Mouse (Mus musculus) hindbrain, embryonic 15.5 days (tissue): ENCODE results near the gene Enox1. TPM values are rescaled to one million over a fixed set of nuclear protein-coding genes. Genes with fewer than 3 reads are reported as not detected.
A peak's percentile ranks its signal among the peaks of the same experiment; 100 is the strongest.
"Not testable (repeated sequence)": the region's sequence is repeated elsewhere in the genome, so short reads cannot be mapped to it uniquely, and the experiment has no call there.

Experiments
- ATAC-seq: fragments of 200-750 bp; cut with Nextera tagmentation; 2 replicates; pipeline ENCODE4 v1.8.0; 2017; ENCODE audit warnings: low read depth, moderate number of reproducible peaks, moderate TSS enrichment; ENCODE audit not compliant: low FRiP score
- H3K27ac ChIP-seq: fragments of 300-500 bp; sonication (generic); replicated peaks from 2 replicates; pipeline ENCODE4 v1.5.1; 2015; ENCODE audit warnings: mild to moderate bottlenecking, inconsistent platforms
- H3K27me3 ChIP-seq: fragments of 300-500 bp; sonication (generic); 2 replicates; pipeline ENCODE4 v1.6.1; 2015; ENCODE audit warnings: control low read depth, inconsistent platforms
- H3K36me3 ChIP-seq: fragments of 300-500 bp; sonication (generic); 2 replicates; pipeline ENCODE4 v1.6.1; 2015; ENCODE audit warnings: control low read depth, inconsistent platforms
- H3K4me1 ChIP-seq: fragments of 300-500 bp; sonication (generic); replicated peaks from 2 replicates; pipeline ENCODE4 v1.6.1; 2015; ENCODE audit warnings: control low read depth, inconsistent platforms
- H3K4me2 ChIP-seq: fragments of 300-500 bp; sonication (generic); 2 replicates; pipeline ENCODE4 v1.6.1; 2015; ENCODE audit warnings: moderate library complexity, mild to moderate bottlenecking, inconsistent platforms
- H3K4me3 ChIP-seq: fragments of 300-500 bp; sonication (generic); 2 replicates; pipeline ENCODE4 v1.5.1; 2015; ENCODE audit warnings: mild to moderate bottlenecking, inconsistent platforms
- H3K9ac ChIP-seq: fragments of 300-500 bp; sonication (generic); 2 replicates; pipeline ENCODE4 v1.6.1; 2015; ENCODE audit warnings: inconsistent platforms
- H3K9me3 ChIP-seq: fragments of 300-500 bp; sonication (generic); 2 replicates; pipeline ENCODE4 v1.6.1; 2016; ENCODE audit warnings: control low read depth, inconsistent platforms
- WGBS: fragments of 180-500 bp; shearing (Covaris S2); methylation state at CpG from one replicate; pipeline ENCODE4 v1.1.7; 2015; 5-methylcytosine and 5-hydroxymethylcytosine counted together
- polyA plus RNA-seq: library from polyadenylated mRNA; unstranded; fragments of >200 nt; fragmentation: Nextera tagmentation; extraction: Ambion mirVana; gene quantifications from 2 replicates; pipeline ENCODE4 v1.2.1, GENCODE M21; 2015

The Enox1 gene
- polyA plus RNA-seq = 37.2 and 43.5 TPM in 2 replicates

- peak within 1 kb of the TSS; percentile 79 for H3K9ac ChIP-seq
- H3K36me3 ChIP-seq = no peaks in the 10 kb centered on the region
- H3K4me3 ChIP-seq = peak within 1 kb of the TSS; percentile 86
- WGBS = under 1% methylated on average over 73 of the region's 73 CpGs
- peaks cover 51% of the 10 kb centered on the region for H3K4me1 ChIP-seq
- ATAC-seq = peak; percentile 89
- no peaks in the 10 kb centered on the region for H3K27me3 ChIP-seq
- peak within 1 kb of the TSS; percentile 75 for H3K4me2 ChIP-seq
- peak within 1 kb of the TSS; percentile 96 for H3K27ac ChIP-seq
- no peaks in the 10 kb centered on the region for H3K9me3 ChIP-seq
Measured at GRCm38 (mm10) chr14:77156222-77156910, at the start of gene Enox1. TSS of gene Enox1 (plus strand) at chr14:77156763.

GRCm38 (mm10) chr14:77110622-77111021, 45.9 kb upstream of the Enox1 start:
- not testable (repeated sequence) for H3K36me3 ChIP-seq, H3K4me1 ChIP-seq, ATAC-seq, H3K9me3 ChIP-seq, H3K27ac ChIP-seq, H3K4me2 ChIP-seq, H3K4me3 ChIP-seq, H3K9ac ChIP-seq, H3K27me3 ChIP-seq
- WGBS = 43% methylated on average over 5 of the region's 5 CpGs

GRCm38 (mm10) chr14:77130612-77131011, 26.0 kb upstream of the Enox1 start:
- no peaks in the 10 kb centered on the region for H3K9me3 ChIP-seq
- no peak overlapping the region for H3K4me3 ChIP-seq
- no peaks in the 10 kb centered on the region for H3K36me3 ChIP-seq
- no peak overlapping the region for H3K27ac ChIP-seq
- ATAC-seq = no peak
- no peak overlapping the region for H3K4me2 ChIP-seq
- H3K9ac ChIP-seq = no peak overlapping the region
- H3K27me3 ChIP-seq = no peaks in the 10 kb centered on the region
- 93% methylated on average over 5 of the region's 5 CpGs for WGBS
- H3K4me1 ChIP-seq = no peaks in the 10 kb centered on the region

GRCm38 (mm10) chr14:77136936-77137335, 19.6 kb upstream of the Enox1 start:
- Histone ChIP-seq H3K27ac (no peak overlapping the region), H3K9ac (no peak overlapping the region), H3K4me2 (no peak overlapping the region), H3K4me1 (peaks cover 3% of the 10 kb centered on the region), H3K4me3 (no peak overlapping the region), H3K27me3 (no peaks in the 10 kb centered on the region), H3K9me3 (no peaks in the 10 kb centered on the region), H3K36me3 (no peaks in the 10 kb centered on the region)
- WGBS = 55% methylated on average over 6 of the region's 6 CpGs
- no peak for ATAC-seq

DNA sequence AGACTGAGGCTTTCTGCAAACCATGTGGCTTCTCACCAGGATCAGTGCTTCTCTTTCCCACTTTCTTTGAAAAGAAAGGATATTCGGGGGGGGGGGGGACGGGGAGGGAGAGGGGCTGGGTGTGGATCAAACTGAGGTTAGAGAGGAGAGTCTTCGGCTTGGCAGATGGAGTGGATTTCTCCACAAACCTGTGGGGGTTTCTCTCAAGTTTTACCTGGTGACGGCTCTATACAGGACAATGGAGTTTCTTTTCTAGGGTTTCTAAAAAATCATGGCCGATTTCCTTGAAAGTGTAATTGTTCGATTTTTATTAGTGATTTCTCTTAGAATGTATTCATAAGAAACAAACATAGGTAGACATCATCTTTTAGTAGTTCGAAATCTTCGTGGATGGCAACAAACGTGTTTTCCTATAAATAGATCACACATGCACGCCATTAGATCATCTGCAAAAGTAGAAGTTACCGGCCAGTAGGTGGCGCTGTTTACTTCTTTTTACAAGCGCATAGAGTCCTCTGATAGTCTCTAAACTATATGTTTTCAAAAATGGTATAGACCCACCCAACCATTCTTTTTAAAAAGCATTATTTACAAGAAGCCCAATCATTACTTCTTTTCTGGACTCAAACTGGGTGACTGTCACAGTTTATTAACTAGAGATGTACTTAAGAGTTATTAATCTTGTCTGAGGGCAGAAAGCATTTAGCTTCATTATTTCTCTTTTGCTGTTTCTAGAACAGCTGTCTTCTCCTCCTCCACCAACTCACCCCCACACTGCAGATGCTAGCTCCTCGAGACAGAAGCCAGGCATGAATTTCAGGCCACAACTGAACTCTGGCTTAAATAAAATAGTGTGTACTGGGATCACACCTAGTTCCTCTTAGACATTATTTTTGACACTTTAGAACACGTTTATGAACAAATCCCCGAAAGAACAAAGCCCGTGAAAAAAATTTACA, 15.0 kb upstream of the Enox1 start:
- peak; percentile 85 for ATAC-seq
- Histone ChIP-seq H3K4me1 (peaks cover 6% of the 10 kb centered on the region), H3K9ac (no peak overlapping the region), H3K27me3 (no peaks in the 10 kb centered on the region), H3K36me3 (no peaks in the 10 kb centered on the region), H3K4me2 (no peak overlapping the region), H3K9me3 (no peaks in the 10 kb centered on the region), H3K4me3 (no peak overlapping the region), H3K27ac (0 out of 2 replicates have a peak overlapping the region, but pooled peaks have one; percentile 38)
- WGBS = 26% methylated on average over 17 of the region's 17 CpGs

GRCm38 (mm10) chr14:77145103-77145502, 11.5 kb upstream of the Enox1 start:
- no peaks in the 10 kb centered on the region for H3K27me3 ChIP-seq
- no peak overlapping the region for H3K27ac ChIP-seq
- ATAC-seq = no peak
- no peak overlapping the region for H3K4me3 ChIP-seq
- peaks cover 6% of the 10 kb centered on the region for H3K4me1 ChIP-seq
- H3K36me3 ChIP-seq = no peaks in the 10 kb centered on the region
- WGBS = 88% methylated on average over 4 of the region's 4 CpGs
- no peaks in the 10 kb centered on the region for H3K9me3 ChIP-seq
- H3K4me2 ChIP-seq = no peak overlapping the region
- H3K9ac ChIP-seq = no peak overlapping the region

- H3K9me3 ChIP-seq = no peaks in the 10 kb centered on the region
- no peak overlapping the region for H3K9ac ChIP-seq
- H3K4me3 ChIP-seq = no peak overlapping the region
- no peaks in the 10 kb centered on the region for H3K36me3 ChIP-seq
- H3K27me3 ChIP-seq = no peaks in the 10 kb centered on the region
- H3K4me2 ChIP-seq = no peak overlapping the region
- no peak overlapping the region for H3K27ac ChIP-seq
- no peaks in the 10 kb centered on the region for H3K4me1 ChIP-seq
- ATAC-seq = no peak
- 89% methylated on average over 1 of the region's 1 CpGs for WGBS
Measured at GRCm38 (mm10) chr14:77147635-77148034, 8.9 kb upstream of the Enox1 start.

- H3K27ac ChIP-seq = no peak overlapping the region
- H3K9me3 ChIP-seq = no peaks in the 10 kb centered on the region
- ATAC-seq = no peak
- no peaks in the 10 kb centered on the region for H3K27me3 ChIP-seq
- WGBS = 72% methylated on average over 6 of the region's 6 CpGs
- H3K9ac ChIP-seq = no peak overlapping the region
- H3K36me3 ChIP-seq = no peaks in the 10 kb centered on the region
- H3K4me2 ChIP-seq = no peak overlapping the region
- H3K4me3 ChIP-seq = no peak overlapping the region
- H3K4me1 ChIP-seq = peaks cover 6% of the 10 kb centered on the region
Measured at GRCm38 (mm10) chr14:77150556-77150955, 6.0 kb upstream of the Enox1 start.

GRCm38 (mm10) chr14:77151431-77151830, 5.1 kb upstream of the Enox1 start:
- H3K9ac ChIP-seq = no peak overlapping the region
- no peak overlapping the region for H3K4me2 ChIP-seq
- peaks cover 13% of the 10 kb centered on the region for H3K4me1 ChIP-seq
- H3K36me3 ChIP-seq = no peaks in the 10 kb centered on the region
- H3K4me3 ChIP-seq = no peak overlapping the region
- H3K27ac ChIP-seq = no peak overlapping the region
- no peak for ATAC-seq
- no peaks in the 10 kb centered on the region for H3K9me3 ChIP-seq
- 87% methylated on average over 7 of the region's 7 CpGs for WGBS
- H3K27me3 ChIP-seq = no peaks in the 10 kb centered on the region

GRCm38 (mm10) chr14:77156911-77157504, 445 bp downstream of the Enox1 start:
- Histone ChIP-seq H3K4me3 (peak overlapping the region; percentile 86), H3K27me3 (no peaks in the 10 kb centered on the region), H3K4me1 (peaks cover 54% of the 10 kb centered on the region), H3K36me3 (no peaks in the 10 kb centered on the region), H3K9me3 (no peaks in the 10 kb centered on the region), H3K9ac (peak overlapping the region; percentile 79), H3K27ac (peak overlapping the region; percentile 96), H3K4me2 (peak overlapping the region; percentile 75)
- WGBS = under 1% methylated on average over 61 of the region's 64 CpGs
- ATAC-seq = peak; percentile 55

DNA sequence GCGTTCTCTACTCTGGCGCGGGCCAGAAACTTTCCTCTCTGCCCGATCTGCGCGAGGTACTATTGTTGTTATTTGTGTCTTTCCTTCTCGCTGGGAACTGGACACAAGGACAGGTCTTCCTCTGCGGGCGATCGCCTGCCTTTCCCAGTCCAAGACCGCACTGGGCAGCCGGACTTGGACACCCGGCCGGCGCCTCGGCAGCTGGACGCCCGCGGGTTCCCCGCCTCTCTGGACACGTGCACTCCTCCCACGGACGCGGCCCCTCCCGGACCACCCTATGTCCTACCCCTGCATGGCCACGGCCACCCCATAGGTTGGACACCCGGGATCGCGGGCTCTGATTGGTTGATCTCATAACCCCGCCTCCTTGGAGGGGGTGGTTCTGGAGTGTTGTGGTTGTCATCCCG, 945 bp downstream of the Enox1 start:
- peak overlapping the region; percentile 79 for H3K9ac ChIP-seq
- no peaks in the 10 kb centered on the region for H3K36me3 ChIP-seq
- peak overlapping the region; percentile 86 for H3K4me3 ChIP-seq
- under 1% methylated on average over 31 of the region's 31 CpGs for WGBS
- peak overlapping the region; percentile 96 for H3K27ac ChIP-seq
- ATAC-seq = peak; percentile 91
- H3K4me2 ChIP-seq = peak overlapping the region; percentile 75
- H3K4me1 ChIP-seq = peaks cover 57% of the 10 kb centered on the region
- no peaks in the 10 kb centered on the region for H3K27me3 ChIP-seq
- no peaks in the 10 kb centered on the region for H3K9me3 ChIP-seq

GRCm38 (mm10) chr14:77159397-77159796, 2.8 kb downstream of the Enox1 start:
- no peak for ATAC-seq
- H3K4me1 ChIP-seq = peaks cover 63% of the 10 kb centered on the region

More at GRCm38 (mm10) chr14:77159397-77159796, 2.8 kb downstream of the Enox1 start:
- no peaks in the 10 kb centered on the region for H3K9me3 ChIP-seq
- H3K9ac ChIP-seq = peak overlapping the region; percentile 23; the same call in 1 of the 2 replicates
- H3K4me3 ChIP-seq = peak overlapping the region; percentile 86
- H3K4me2 ChIP-seq = peak overlapping the region; percentile 75
- peak overlapping the region; percentile 41 for H3K27ac ChIP-seq
- H3K36me3 ChIP-seq = no peaks in the 10 kb centered on the region
- WGBS = 32% methylated on average over 5 of the region's 5 CpGs
- H3K27me3 ChIP-seq = no peaks in the 10 kb centered on the region
